Mouse (Mus musculus) brain, embryonic 14.5 days (tissue): ENCODE results near the gene Ccl6. TPM values are rescaled to one million over a fixed set of nuclear protein-coding genes. Genes with fewer than 3 reads are reported as not detected.
"Not testable (repeated sequence)": the region's sequence is repeated elsewhere in the genome, so short reads cannot be mapped to it uniquely, and the experiment has no call there.

ENCODE experiments used
- DNase-seq: peaks from one replicate; pipeline ENCODE4 v3.0.0-alpha.2; 2011; ENCODE audit warnings: low read depth
- CTCF ChIP-seq: fragments of 200-500 bp; IDR thresholded peaks from 2 replicates; pipeline ENCODE4 v1.5.1; 2012; ENCODE audit warnings: inconsistent platforms, mild to moderate bottlenecking, moderate library complexity, borderline replicate concordance; ENCODE audit not compliant: insufficient read depth, insufficient read length; ENCODE audit errors: extremely low read depth
- POLR2A ChIP-seq: fragments of 200-500 bp; IDR thresholded peaks from 2 replicates; pipeline ENCODE4 v1.6.1; 2012; ENCODE audit warnings: mild to moderate bottlenecking, inconsistent platforms, borderline replicate concordance; ENCODE audit not compliant: poor library complexity, insufficient read depth, insufficient read length, severe bottlenecking; ENCODE audit errors: extremely low read depth
- polyA plus RNA-seq: library from polyadenylated mRNA; depleted of rRNA; stranded (reverse); fragments of >200 nt; gene quantifications from 2 replicates; pipeline ENCODE4 v1.2.3, GENCODE M21; 2012; rRNA removed

Gene Ccl6
- polyA plus RNA-seq, 1 experiment = 0.72 TPM

- no peak for TF ChIP-seq CTCF
- TF ChIP-seq POLR2A = no peak
- DNase-seq = no peak
Observed at GRCm38 (mm10) chr11:83551668-83552067, 41.2 kb downstream of the Ccl6 start.

- not testable (repeated sequence) for DNase-seq
Observed at GRCm38 (mm10) chr11:83551037-83551436, 41.9 kb downstream of the Ccl6 start.

GRCm38 (mm10) chr11:83550186-83550632, 42.7 kb downstream of the Ccl6 start:
- no peak for DNase-seq
- TF ChIP-seq CTCF = no peak
- TF ChIP-seq POLR2A = no peak

DNA sequence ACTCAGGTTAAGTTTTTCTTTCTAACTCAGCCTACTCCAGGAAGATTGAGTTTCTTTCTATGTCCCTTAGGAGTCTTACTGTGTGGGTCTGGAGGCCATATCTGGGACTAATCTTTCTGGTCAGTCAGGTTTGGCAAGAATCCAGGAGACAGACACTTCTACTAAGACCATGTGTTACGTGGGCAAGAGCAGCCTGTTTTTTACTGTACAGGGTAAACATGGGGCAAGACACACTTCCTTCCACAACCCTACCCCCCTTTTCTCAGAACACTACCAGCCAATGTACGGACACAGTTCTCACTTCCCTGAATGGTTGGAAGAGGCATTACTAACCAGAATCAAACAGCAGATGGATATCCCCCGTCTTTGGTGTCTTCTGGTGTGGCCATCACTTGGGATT, 48.7 kb downstream of the Ccl6 start:
- no peak for TF ChIP-seq CTCF
- no peak for TF ChIP-seq POLR2A
- DNase-seq = no peak

- no peak for TF ChIP-seq CTCF
- TF ChIP-seq POLR2A = no peak
- no peak for DNase-seq
Observed at GRCm38 (mm10) chr11:83541415-83541814, 51.5 kb downstream of the Ccl6 start.

- no peak for DNase-seq
- TF ChIP-seq CTCF (no peak), POLR2A (no peak)
Observed at GRCm38 (mm10) chr11:83540931-83541330, 52.0 kb downstream of the Ccl6 start.

DNA sequence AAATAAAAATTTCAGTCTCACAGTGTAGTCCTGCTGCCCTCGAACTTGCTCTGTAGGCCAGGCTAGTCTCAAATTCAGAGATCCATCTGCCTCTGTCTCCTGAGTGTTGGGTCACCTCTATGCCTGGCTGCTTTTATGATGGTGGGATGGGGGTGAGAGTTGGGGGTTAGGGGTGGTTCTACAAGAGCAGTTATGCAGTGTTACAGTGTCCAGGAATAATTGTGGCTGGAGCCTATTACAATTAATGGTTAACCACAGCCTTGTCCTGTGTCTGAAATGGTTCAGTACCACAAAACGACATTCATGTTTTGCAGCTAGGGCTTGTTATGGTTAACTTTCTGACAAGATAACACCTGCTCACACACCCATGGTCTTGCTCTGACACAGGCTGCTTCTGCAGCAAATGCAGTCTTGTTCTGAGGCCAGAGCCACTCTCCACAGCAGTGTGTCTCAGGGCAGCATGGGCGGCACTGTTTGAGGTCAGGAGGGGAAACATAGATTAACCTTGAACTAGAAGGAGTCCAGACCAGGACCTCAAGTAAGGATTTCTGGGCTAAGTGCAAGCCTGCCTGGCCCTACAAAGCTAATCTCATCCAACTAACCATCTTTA, 54.1 kb downstream of the Ccl6 start:
- no peak for DNase-seq

More for the DNA sequence above, 54.1 kb downstream of the Ccl6 start:
- TF ChIP-seq CTCF (no peak), POLR2A (no peak)

Other genes starting within 250 kb of the Ccl6 start
- gene Rasl10b, start 183.9 kb downstream of the Ccl6 start, polyA plus RNA-seq = 74.3 and 88.9 TPM in 2 replicates
- 0.21 and 0.63 TPM in 2 replicates for gene Gas2l2, start 163.6 kb downstream of the Ccl6 start, polyA plus RNA-seq
- 0.53 and 0.55 TPM in 2 replicates for gene 1700020L24Rik, start 155.4 kb downstream of the Ccl6 start, polyA plus RNA-seq
- gene Mmp28, start 130.0 kb downstream of the Ccl6 start, polyA plus RNA-seq = 5.5 and 9.1 TPM in 2 replicates
- gene Taf15, start 120.0 kb downstream of the Ccl6 start, polyA plus RNA-seq = 51.0 and 92.8 TPM in 2 replicates
- not detected in 2 replicates for gene Heatr9, start 70.9 kb downstream of the Ccl6 start, polyA plus RNA-seq
- 0.21 TPM in 1 of 2 replicates, not detected in the other for gene Ccl5, start 62.6 kb downstream of the Ccl6 start, polyA plus RNA-seq
- gene Ccl9, start 14.5 kb downstream of the Ccl6 start, polyA plus RNA-seq = 0.83 and 1.00 TPM in 2 replicates
- gene Rpl9-ps1, start 52.5 kb upstream of the Ccl6 start, polyA plus RNA-seq = not detected in 2 replicates
- 1.7 and 2.4 TPM in 2 replicates for gene Ccl3, start 56.3 kb upstream of the Ccl6 start, polyA plus RNA-seq
- 0.38 and 0.44 TPM in 2 replicates for gene Ccl4, start 69.5 kb upstream of the Ccl6 start, polyA plus RNA-seq
- gene Wfdc17, start 110.9 kb upstream of the Ccl6 start, polyA plus RNA-seq = not detected in 2 replicates
- gene Wfdc18, start 115.9 kb upstream of the Ccl6 start, polyA plus RNA-seq = not detected in 2 replicates
- not detected in 2 replicates for gene Wfdc21, start 153.9 kb upstream of the Ccl6 start, polyA plus RNA-seq
- 35.9 and 40.5 TPM in 2 replicates for gene Heatr6, start 160.6 kb upstream of the Ccl6 start, polyA plus RNA-seq